Mouse (Mus musculus): ENCODE measurements around the gene Ubtd1.

Ubtd1 gene

GRCm38 (mm10) chr19:41994023-41994422 lies 12.5 kb downstream of the Ubtd1 start:
- no peak for DNase-seq

DNA sequence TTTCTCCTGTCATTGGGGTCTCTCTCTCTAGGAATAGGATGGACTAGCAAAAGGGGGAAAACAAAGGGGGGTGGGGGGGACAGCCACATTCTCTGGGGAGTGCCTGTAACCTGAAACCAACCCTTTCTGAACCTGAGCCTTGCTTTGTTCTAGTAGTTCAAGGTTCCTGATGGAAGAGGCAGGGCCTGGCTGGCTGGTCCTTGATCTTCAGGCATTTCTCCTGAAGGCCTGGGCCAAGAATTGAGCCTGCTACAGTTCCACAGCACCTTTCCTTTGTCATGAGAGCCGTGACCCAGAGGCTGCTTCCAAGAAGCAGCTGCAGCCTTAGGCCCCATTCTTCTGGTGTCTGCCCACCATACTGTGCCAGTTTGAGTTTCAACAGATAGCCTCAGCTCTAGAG lies 13.9 kb downstream of the Ubtd1 start:
- no peak for DNase-seq

DNA sequence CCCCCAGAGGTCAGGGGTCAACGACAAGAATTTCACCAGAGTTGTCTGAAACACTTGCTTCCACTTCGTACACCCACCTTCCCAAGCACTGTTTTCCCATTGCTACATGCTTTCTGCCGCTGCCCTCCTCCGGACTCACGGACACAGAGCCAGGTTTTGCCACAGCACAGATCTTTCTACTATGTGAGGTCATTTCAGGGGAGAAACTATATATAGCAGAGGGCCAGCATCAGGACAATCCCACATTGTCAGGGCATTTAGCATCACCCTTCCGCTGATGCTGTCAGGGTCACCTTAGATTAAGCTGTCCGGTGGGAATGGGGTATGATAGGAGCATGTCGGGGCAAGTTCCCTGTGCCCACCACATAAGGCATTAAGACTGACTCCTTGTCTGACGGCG lies 15.5 kb downstream of the Ubtd1 start:
- no peak for DNase-seq

GRCm38 (mm10) chr19:41998770-41999548 lies 17.4 kb downstream of the Ubtd1 start:
- DNase-seq = no peak

DNA sequence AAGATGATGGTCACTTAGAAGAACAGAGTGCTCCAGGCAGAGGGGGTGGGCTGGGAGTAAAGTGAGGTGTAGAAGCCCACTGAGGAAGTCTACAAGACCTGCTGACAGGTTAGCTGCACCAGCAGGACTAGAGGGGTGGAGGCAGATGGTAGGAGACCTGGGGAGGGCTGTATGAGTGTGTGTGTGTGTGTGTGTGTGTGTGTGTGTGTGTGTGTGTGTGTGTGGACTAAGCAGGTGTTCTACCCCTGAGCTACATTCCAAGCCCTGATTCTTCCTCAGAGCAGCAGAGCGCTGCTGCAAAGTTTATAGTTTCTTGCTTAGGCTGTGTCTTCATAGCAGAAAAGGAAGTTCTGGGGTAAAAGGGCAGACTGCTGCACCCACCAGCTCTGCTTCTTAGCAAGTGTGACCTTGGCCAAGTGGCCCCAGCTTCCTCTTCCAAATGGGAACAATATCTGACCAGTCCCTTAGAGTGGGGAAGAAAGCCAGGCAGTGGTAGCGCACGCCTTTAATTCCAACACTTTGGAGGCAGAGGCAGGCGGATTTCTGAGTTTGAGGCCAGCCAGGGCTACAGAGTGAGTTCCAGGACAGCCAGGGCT lies 18.2 kb downstream of the Ubtd1 start:
- DNase-seq = no peak

DNA sequence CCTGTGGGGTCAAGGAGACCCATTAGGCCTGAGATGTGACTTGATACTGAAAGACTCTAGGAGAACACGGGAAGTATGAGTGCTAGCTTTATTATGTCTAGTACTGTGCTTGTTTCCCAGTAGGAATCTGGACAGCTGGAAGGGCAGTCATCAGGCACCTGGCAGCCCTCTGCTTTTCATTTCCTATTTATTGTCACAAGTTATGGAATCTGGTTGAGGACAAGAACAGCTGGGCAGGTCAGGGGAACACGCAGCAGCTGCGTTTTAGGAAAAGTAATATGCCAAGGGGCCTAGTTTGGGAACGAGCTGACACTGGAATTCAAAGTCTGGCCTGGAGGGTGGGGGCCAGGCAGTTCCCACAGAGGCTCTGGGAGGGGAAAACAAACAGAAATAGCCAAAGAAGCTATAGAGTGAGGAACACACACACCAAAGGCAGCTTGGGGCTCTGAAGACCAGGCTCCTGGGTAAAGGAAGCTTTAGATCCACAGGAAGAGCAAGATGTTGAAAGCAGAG lies 18.9 kb downstream of the Ubtd1 start:
- DNase-seq = no peak

DNA sequence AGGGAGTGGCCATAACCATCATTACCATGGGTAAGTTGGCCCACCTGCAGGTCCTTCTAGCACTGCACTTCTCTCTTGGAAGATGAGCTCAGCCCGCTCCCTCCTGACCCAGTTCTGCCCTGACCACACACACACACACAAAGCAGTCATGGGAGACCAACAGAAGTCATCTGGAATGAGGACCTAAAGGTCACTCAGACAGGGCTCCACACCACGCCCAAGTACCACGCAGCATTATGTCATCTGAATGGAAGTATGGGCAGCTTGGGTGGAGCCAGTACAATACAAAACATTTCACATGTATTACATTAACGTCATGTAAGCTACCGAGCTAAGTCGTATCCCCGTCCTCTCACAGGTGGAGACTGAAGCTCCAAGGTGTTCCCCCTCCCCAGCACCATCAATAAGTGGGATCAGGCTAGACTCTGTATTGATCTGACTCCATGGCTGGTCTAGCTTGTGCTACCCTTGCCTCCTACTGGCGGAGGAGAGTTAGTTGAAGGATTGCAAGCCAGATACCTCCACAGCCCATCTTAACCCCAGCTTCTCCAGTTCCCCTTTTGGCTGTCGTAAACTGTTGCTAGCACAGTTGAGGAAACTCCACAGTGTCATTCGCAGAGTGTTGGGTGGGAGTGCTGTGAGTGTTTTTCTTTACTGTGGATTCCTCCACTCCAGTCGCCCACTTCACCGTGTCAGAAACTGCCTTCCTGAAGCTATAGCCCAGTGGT lies 19.9 kb downstream of the Ubtd1 start:
- no peak for DNase-seq

DNA sequence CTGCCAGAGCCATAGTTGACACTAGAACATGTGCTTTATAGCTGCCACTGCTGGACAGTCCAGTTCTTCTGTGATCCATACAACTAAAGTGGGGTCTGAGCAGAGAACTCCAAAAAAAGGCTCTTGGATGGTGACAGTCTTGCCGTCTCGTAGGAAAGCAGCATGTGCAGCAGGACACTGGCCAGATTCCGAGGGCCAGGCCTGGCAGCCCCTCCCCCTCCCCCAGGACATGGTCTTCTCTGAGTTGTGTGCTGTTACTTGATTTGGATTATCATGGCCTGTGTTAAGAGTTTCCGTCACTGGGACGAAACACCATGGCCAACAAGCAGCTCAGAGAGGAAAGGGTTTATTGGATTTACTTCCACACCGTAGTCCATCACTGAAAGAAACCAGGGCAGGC lies 22.7 kb downstream of the Ubtd1 start:
- no peak for DNase-seq

DNA sequence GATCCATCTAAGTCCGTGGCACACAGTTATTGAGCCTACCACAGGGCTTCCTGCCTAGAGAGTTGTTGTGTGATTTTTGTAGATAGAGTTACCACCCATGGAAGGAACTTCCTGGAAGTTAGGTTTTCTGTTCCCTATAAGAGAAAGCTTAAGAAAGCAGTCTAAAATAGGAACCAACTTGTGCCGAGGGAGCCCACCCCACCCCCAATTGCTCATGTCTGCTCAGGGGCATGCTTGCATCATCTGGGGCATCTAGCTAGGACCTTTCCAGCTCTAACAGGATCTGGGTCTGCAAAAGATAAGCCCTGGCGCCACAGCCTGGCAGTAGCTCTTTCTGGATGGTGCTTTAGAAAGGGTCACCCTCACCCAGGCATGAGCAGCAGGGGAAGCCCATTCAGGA lies 24.1 kb downstream of the Ubtd1 start:
- DNase-seq = no peak

DNA sequence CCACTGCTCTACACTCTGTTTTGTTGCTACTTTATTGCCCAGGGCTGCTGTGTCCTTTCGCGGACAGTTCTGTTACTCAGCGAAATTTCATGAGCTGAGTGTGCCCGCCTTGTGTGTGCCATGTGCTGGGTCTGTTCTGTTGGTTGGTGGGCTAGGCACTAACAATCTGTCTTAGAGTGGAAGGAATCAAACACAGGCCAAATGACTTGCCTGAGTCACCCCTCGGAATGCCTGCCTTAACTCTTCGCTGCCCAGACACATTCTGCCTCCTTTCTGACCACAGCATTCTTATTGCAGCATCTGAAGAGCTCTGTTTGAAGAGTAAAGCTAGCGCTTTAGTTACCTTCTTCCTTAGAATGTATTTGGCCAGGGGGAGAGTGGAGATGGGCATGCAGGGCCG lies 25.0 kb downstream of the Ubtd1 start:
- DNase-seq = no peak

DNA sequence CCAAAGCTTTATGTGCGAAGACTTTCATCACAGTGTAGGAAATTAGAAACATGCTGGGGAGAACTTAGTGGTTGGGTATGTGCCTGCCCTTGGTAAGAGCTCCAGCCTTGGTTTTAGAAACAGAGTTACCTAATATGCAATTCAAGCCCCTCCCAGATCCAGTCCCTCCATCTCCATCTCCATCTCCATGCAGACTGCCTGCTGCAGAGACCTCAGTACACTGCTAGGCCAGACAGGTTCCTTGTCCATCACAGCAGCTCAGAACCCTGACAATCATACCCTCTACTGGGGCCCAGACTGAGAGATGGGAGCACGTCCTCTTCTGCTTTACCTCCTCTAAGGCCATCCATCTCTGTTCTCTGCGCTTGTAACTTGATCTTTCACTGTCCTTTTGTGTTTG lies 27.0 kb downstream of the Ubtd1 start:
- DNase-seq = no peak

GRCm38 (mm10) chr19:42009067-42009466 lies 27.5 kb downstream of the Ubtd1 start:
- DNase-seq = no peak

DNA sequence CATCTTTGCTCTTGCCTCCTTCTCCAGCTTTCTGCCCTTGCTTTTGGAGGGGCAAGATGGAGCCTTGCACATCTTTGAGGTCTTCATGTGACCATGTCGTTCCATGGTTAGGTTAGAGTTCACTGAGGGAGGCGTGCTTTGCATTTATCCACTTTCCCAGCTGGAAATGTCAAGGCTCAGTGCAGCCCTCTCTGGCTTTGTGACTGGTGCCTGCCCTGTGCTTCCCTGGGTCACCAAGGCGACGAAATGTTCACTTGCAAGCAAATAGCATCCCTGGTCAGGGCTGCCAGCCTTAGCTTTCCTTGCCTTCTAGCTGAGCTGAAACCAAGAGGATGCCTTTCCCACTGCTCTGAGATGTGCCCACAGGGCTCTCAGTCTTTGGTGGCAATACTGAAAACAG lies 28.9 kb downstream of the Ubtd1 start:
- no peak for DNase-seq

GRCm38 (mm10) chr19:42011123-42011522 lies 29.6 kb downstream of the Ubtd1 start:
- no peak for DNase-seq

DNA sequence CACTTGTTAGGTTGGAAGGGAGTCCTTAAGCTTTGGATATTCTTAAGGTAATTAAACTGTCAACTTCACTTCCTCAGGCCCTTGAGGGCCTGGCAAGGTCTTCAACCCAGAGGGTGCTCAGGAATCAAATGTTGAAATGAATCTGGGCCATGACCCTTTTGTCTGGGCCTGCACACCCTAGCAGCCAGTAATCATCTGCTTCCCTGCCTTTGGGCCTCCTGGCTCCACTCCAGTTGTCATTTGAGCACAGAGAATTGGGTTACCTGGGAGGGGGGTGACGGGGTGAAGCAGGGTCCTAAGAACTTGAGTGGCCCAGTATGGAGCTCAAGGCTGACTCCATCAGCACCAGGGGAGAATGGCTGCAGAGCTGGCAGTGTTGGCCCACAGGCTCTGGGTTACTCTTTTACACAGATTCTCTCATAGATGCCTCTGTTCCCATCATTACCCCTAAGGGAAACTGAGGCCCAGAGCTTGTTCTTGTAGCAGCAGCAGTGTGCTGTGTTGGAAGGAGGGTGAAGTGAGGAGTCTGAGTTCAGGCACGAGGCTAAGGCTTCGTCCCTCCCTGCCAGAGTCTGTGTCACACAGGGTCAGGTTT lies 32.8 kb downstream of the Ubtd1 start:
- DNase-seq = no peak

- no peak for DNase-seq
Measured at GRCm38 (mm10) chr19:42015001-42015400, 33.4 kb downstream of the Ubtd1 start.

DNA sequence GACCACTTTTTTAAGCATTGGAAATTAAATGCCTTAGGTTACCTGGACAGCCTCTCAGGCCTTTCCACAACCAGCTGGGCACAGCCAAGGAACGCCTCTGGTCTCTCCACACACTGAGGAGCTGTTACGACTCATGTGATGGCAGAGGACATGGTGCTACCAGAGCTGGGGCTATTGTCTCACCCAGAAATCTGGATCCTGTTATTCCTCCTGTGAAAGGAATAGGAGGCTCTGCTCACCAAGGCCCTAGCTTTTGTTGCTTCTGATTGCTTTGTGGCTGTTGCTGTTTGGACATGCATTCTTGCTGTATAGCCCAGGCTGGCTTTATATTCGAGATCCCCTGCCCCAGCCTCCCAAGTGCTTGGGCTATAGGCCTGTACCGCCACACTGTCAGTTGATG lies 34.7 kb downstream of the Ubtd1 start:
- DNase-seq = no peak

DNA sequence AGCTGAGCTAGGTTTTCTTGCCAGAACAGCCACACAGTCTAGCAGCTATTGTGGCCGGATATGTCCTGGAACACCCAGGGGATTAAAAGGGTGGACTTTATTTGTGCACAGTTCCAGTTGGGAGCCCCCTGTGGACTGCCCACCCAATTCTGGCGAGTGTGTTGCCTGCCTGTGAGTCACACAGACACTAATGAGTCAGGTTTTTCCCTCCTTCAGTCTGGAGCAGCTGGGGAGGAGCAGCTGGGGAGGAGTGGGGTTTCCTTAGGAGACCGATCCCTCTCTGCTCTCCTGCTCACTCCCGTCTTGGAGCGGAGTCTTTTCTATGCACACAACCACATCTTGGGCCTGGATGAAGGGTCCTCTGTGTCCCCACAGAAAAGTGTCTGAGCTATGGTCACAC lies 35.3 kb downstream of the Ubtd1 start:
- no peak for DNase-seq

- DNase-seq = no peak
Measured at GRCm38 (mm10) chr19:42017399-42018247, 36.1 kb downstream of the Ubtd1 start.

GRCm38 (mm10) chr19:42019011-42019522 lies 37.5 kb downstream of the Ubtd1 start:
- DNase-seq = peak in 1 of 2 experiments; percentile 47

GRCm38 (mm10) chr19:42021681-42022541 lies 40.3 kb downstream of the Ubtd1 start:
- DNase-seq = no peak
